Mouse (Mus musculus) midbrain, postnatal 0 days (tissue): ENCODE results near the gene Gpr179. TPM values are rescaled to one million over a fixed set of nuclear protein-coding genes. Genes with fewer than 3 reads are reported as not detected.

Source experiments
- ATAC-seq: fragments of 200-750 bp; cut with Nextera tagmentation; 2 replicates; pipeline ENCODE4 v1.8.0; 2017; ENCODE audit warnings: moderate number of reproducible peaks, mild to moderate bottlenecking, moderate TSS enrichment, moderate library complexity; ENCODE audit not compliant: low FRiP score
- DNase-seq: peaks from one replicate; pipeline ENCODE4 v3.0.0-alpha.2; 2015; ENCODE audit warnings: low spot score
- H3K27ac ChIP-seq: fragments of 300-500 bp; sonication (generic); 2 replicates; pipeline ENCODE4 v1.5.1; 2014; ENCODE audit warnings: low read depth, mild to moderate bottlenecking, low read length, mixed read lengths
- H3K27me3 ChIP-seq: fragments of 300-500 bp; sonication (generic); 2 replicates; pipeline ENCODE4 v1.6.1; 2014; ENCODE audit warnings: low read length, control low read depth, mixed read lengths; ENCODE audit not compliant: insufficient read depth
- H3K36me3 ChIP-seq: fragments of 300-500 bp; sonication (generic); 2 replicates; pipeline ENCODE4 v1.6.1; 2014; ENCODE audit warnings: low read length, control low read depth, mixed read lengths; ENCODE audit not compliant: insufficient read depth
- H3K4me1 ChIP-seq: fragments of 300-500 bp; sonication (generic); 2 replicates; pipeline ENCODE4 v1.6.1; 2014; ENCODE audit warnings: mild to moderate bottlenecking, control low read depth, antibody characterized with exemption, low read length, mixed read lengths; ENCODE audit not compliant: insufficient read depth
- H3K4me2 ChIP-seq: fragments of 300-500 bp; sonication (generic); 2 replicates; pipeline ENCODE4 v1.6.1; 2014; ENCODE audit warnings: low read depth, mild to moderate bottlenecking, low read length, mixed read lengths; ENCODE audit not compliant: poor library complexity, severe bottlenecking
- H3K4me3 ChIP-seq: fragments of 300-500 bp; sonication (generic); 2 replicates; pipeline ENCODE4 v1.5.1; 2014; ENCODE audit warnings: low read depth, mild to moderate bottlenecking, low read length, moderate library complexity
- H3K9ac ChIP-seq: fragments of 300-500 bp; sonication (generic); replicated peaks from 2 replicates; pipeline ENCODE4 v1.6.1; 2014; ENCODE audit warnings: mild to moderate bottlenecking, low read length, moderate library complexity, mixed read lengths; ENCODE audit not compliant: poor library complexity, severe bottlenecking
- H3K9me3 ChIP-seq: fragments of 300-500 bp; sonication (generic); 2 replicates; pipeline ENCODE4 v1.6.1; 2016; ENCODE audit warnings: low read length, control low read depth
- CTCF ChIP-seq: IDR thresholded peaks from 2 replicates; pipeline ENCODE4 v1.5.1; 2016; ENCODE audit warnings: antibody characterized with exemption, mild to moderate bottlenecking
- WGBS: fragments of 180-500 bp; shearing (Covaris S2); extraction: QIAGEN DNeasy Blood & Tissue Kit; methylation state at CpG from one replicate; pipeline ENCODE4 v1.1.7; 2014; 5-methylcytosine and 5-hydroxymethylcytosine counted together
- polyA plus RNA-seq: library from polyadenylated mRNA; unstranded; fragments of >200 nt; fragmentation: Nextera tagmentation; extraction: Ambion mirVana; gene quantifications from 2 replicates; pipeline ENCODE4 v1.2.1, GENCODE M21; 2015
- total RNA-seq: library from RNA; depleted of rRNA; stranded (reverse); fragments of >200 nt; gene quantifications from 2 replicates; pipeline ENCODE4 v1.2.3, GENCODE M21; 2014

The Gpr179 gene
- total and polyA plus RNA-seq, 2 experiments from 2014 or later = 0.71 to 0.78 TPM

GRCm38 (mm10) chr11:97352935-97353597 is 1.2 kb upstream of the Gpr179 start:
- H3K4me3 ChIP-seq = no peak overlapping the region
- H3K4me1 ChIP-seq = no peaks in the 10 kb centered on the region
- ATAC-seq (no peak), DNase-seq (no peak)
- no peaks in the 10 kb centered on the region for H3K27me3 ChIP-seq
- no peak overlapping the region for H3K4me2 ChIP-seq
- H3K9ac ChIP-seq = no peak overlapping the region
- no peak for TF ChIP-seq CTCF
- H3K9me3 ChIP-seq = no peaks in the 10 kb centered on the region
- H3K27ac ChIP-seq = no peak overlapping the region
- WGBS = 72% methylated on average over 4 of the region's 4 CpGs
- no peaks in the 10 kb centered on the region for H3K36me3 ChIP-seq

- no peak overlapping the region for H3K4me3 ChIP-seq
- DNase-seq = peak; percentile 86
- no peak for TF ChIP-seq CTCF
- H3K4me1 ChIP-seq = no peaks in the 10 kb centered on the region
- H3K27me3 ChIP-seq = no peaks in the 10 kb centered on the region
- ATAC-seq = no peak
- peak overlapping the region; percentile 12; the same call in 1 of the 2 replicates for H3K27ac ChIP-seq
- no peak overlapping the region for H3K9ac ChIP-seq
- no peaks in the 10 kb centered on the region for H3K9me3 ChIP-seq
- H3K4me2 ChIP-seq = no peak overlapping the region
- H3K36me3 ChIP-seq = no peaks in the 10 kb centered on the region
- WGBS = 18% methylated on average over 2 of the region's 2 CpGs
Observed at GRCm38 (mm10) chr11:97350035-97350434, 1.8 kb downstream of the Gpr179 start.

DNA sequence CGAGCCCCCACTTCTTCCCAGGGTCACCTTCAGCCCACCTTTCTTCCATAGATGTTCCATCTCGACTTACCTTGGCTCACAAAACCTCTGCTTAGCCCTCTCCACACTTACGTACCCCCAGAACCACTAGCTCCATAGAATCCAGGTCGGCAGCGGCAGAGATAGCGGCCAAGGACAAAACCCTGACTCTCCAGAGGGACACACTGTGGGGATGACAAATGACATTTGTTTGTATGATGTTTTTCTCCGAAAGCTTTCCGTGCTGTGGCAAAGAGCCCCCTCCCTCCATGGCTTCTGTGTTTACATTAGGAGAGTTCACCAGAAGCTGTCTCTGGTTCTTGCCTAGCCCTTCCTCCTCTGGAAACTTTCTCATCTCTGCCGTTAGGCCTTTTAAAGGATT is 4.6 kb downstream of the Gpr179 start:
- TF ChIP-seq CTCF = no peak
- WGBS = 89% methylated on average over 9 of the region's 9 CpGs
- Histone ChIP-seq H3K27ac (no peak overlapping the region), H3K9me3 (no peaks in the 10 kb centered on the region), H3K36me3 (no peaks in the 10 kb centered on the region), H3K27me3 (no peaks in the 10 kb centered on the region), H3K4me2 (no peak overlapping the region), H3K4me3 (no peak overlapping the region), H3K9ac (no peak overlapping the region), H3K4me1 (no peaks in the 10 kb centered on the region)
- no peak for ATAC-seq
- DNase-seq = no peak

- peak; percentile 70 for DNase-seq
- H3K9me3 ChIP-seq = no peaks in the 10 kb centered on the region
- H3K4me3 ChIP-seq = no peak overlapping the region
- no peak overlapping the region for H3K27ac ChIP-seq
- H3K27me3 ChIP-seq = no peaks in the 10 kb centered on the region
- TF ChIP-seq CTCF = no peak
- no peak overlapping the region for H3K4me2 ChIP-seq
- H3K4me1 ChIP-seq = no peaks in the 10 kb centered on the region
- no peaks in the 10 kb centered on the region for H3K36me3 ChIP-seq
- H3K9ac ChIP-seq = no peak overlapping the region
- ATAC-seq = no peak
- WGBS = 71% methylated on average over 9 of the region's 9 CpGs
Observed at GRCm38 (mm10) chr11:97346383-97346782, 5.5 kb downstream of the Gpr179 start.

GRCm38 (mm10) chr11:97345446-97345845 is 6.4 kb downstream of the Gpr179 start:
- no peaks in the 10 kb centered on the region for H3K4me1 ChIP-seq
- H3K9ac ChIP-seq = no peak overlapping the region
- H3K27ac ChIP-seq = no peak overlapping the region
- H3K4me2 ChIP-seq = no peak overlapping the region
- no peaks in the 10 kb centered on the region for H3K27me3 ChIP-seq
- no peak for TF ChIP-seq CTCF
- H3K4me3 ChIP-seq = no peak overlapping the region
- ATAC-seq (no peak), DNase-seq (no peak)
- 77% methylated on average over 10 of the region's 10 CpGs for WGBS
- H3K9me3 ChIP-seq = no peaks in the 10 kb centered on the region
- no peaks in the 10 kb centered on the region for H3K36me3 ChIP-seq

- Histone ChIP-seq H3K4me1 (no peaks in the 10 kb centered on the region), H3K9me3 (no peaks in the 10 kb centered on the region), H3K27ac (no peak overlapping the region), H3K36me3 (0 out of 2 replicates have a peak, but pooled peaks cover under 1% of the 10 kb centered on the region), H3K4me3 (no peak overlapping the region), H3K27me3 (no peaks in the 10 kb centered on the region), H3K4me2 (no peak overlapping the region), H3K9ac (no peak overlapping the region)
- TF ChIP-seq CTCF = no peak
- ATAC-seq (no peak), DNase-seq (no peak)
- 34% methylated on average over 17 of the region's 17 CpGs for WGBS
Observed at GRCm38 (mm10) chr11:97343619-97344018, 8.3 kb downstream of the Gpr179 start.
